In the genomic region with DNA sequence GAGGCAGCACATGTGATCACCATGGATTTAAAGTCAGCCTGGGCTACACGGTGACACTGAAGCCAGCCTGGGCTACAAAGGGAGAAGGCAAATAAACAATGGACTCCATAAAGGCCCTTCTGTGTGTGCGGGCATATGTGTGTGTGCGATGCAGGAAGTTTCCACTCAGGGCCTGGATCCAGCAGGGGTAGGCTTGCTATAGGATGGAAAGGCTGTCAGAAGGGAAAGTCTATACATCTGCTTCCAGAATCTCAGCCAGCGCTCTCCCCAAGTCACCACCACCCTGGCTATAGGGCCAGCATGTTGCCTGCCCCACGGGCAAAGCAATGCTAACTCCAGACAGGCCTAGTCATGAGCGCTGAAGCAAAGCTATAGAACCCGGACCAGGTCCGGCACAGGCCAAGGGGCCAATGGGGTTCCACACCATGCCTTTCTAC, we compare ENCODE assay signal across 14 mouse cellular contexts. TPM values are rescaled to one million over a fixed set of nuclear protein-coding genes. Genes with fewer than 3 reads are reported as not detected.
A peak's percentile ranks its signal among the peaks of the same experiment; 100 is the strongest.
DNase-seq lines count a peak whose midpoint lies in the region; ATAC-seq and TF ChIP-seq lines count a peak whose summit lies in the region.
"Had no signal": no experiment of that assay in that cellular context is flagged by ENCODE, and none has a peak within 500 bp of the region (broad histone marks: within the 10 kb centered on the region; RNA-seq: fewer than 3 reads in every experiment).

No protein-coding gene starts in this region.

- TF ChIP-seq CTCF in bone marrow macrophage, adult 2 months (IDR thresholded peaks at IDR 0.05; ENCODE audit: low read depth, low read length), result no peak
- no peak for TF ChIP-seq CTCF in liver, postnatal 0 days (IDR thresholded peaks at IDR 0.05; ENCODE audit: low read depth)

- no peak for TF ChIP-seq POLR2A in bone marrow macrophage, adult 2 months (IDR thresholded peaks at IDR 0.05; ENCODE audit: borderline replicate concordance, low read depth, low read length)

- no peak overlapping the region for H3K4me2 ChIP-seq in heart, embryonic 11.5 days
- no peak overlapping the region for H3K4me2 ChIP-seq in liver, embryonic 11.5 days
- no peak overlapping the region for H3K4me2 ChIP-seq in liver, postnatal 0 days (ENCODE audit: low read depth, low read length)
- H3K4me2 ChIP-seq: forebrain, embryonic 15.5 days; limb, embryonic 12.5 days had no signal

- peak overlapping the region; percentile 29 for H3K27ac ChIP-seq in heart, embryonic 11.5 days (ENCODE audit: low read depth, low read length)
- H3K27ac ChIP-seq in liver, embryonic 11.5 days (ENCODE audit: low read depth, low read length), result no peak overlapping the region
- peak overlapping the region; percentile 93 for H3K27ac ChIP-seq in bone marrow macrophage, adult 2 months (ENCODE audit: insufficient read depth, low read depth, low read length)
- peak overlapping the region; percentile 13 for H3K27ac ChIP-seq in liver, postnatal 0 days (ENCODE audit: low read depth)
- H3K27ac ChIP-seq: forebrain, embryonic 15.5 days had no signal

- intact Hi-C loops in heart, postnatal 25 days (cut with DNase I), result no loop called here

- H3K27me3 ChIP-seq in heart, embryonic 11.5 days (ENCODE audit: control insufficient read depth, insufficient read depth, low read length), result peaks cover 9% of the 10 kb centered on the region
- H3K27me3 ChIP-seq in liver, embryonic 11.5 days (replicated peaks; ENCODE audit: control insufficient read depth, insufficient read depth, low read length), result peaks cover 3% of the 10 kb centered on the region
- H3K27me3 ChIP-seq in liver, postnatal 0 days (ENCODE audit: insufficient read depth, low read length), result peaks cover 2% of the 10 kb centered on the region; the same call in 1 of the 2 replicates

- no peak for DNase-seq in heart, postnatal 25 days (ENCODE audit: low spot score)
- DNase-seq in liver, embryonic 11.5 days (ENCODE audit: low spot score), result no peak
- no peak for DNase-seq in liver
- no peak for DNase-seq in liver, postnatal 0 days
- DNase-seq in cerebellum, adult 9-10 months, result no peak
- DNase-seq in cerebellum, adult 8-10 months, result no peak
- DNase-seq: cerebellum, postnatal 14 days; gastrocnemius, postnatal 25 days; thymus, postnatal 25 days had no signal

- TF ChIP-seq EP300 in liver, postnatal 0 days (IDR thresholded peaks at IDR 0.05; ENCODE audit: low read depth), result no peak

- no peak for ATAC-seq in heart, embryonic 11.5 days (replicated peaks; ENCODE audit: insufficient number of reproducible peaks, low FRiP score, low TSS enrichment)
- 0 out of 2 replicates have a peak, but pooled peaks have one; percentile 18 for ATAC-seq in liver, embryonic 11.5 days (replicated peaks; ENCODE audit: low FRiP score)
- 0 out of 2 replicates have a peak, but pooled peaks have one; percentile 27 for ATAC-seq in liver, postnatal 0 days
- ATAC-seq: activated CD4-positive, CD25-positive, alpha-beta regulatory T cell, adult 4 months; forebrain, embryonic 15.5 days had no signal

- no peaks in the 10 kb centered on the region for H3K9me3 ChIP-seq in heart, embryonic 11.5 days (replicated peaks; ENCODE audit: control insufficient read depth, low read length)
- H3K9me3 ChIP-seq in liver, embryonic 11.5 days (ENCODE audit: control insufficient read depth, low read length), result no peaks in the 10 kb centered on the region
- no peaks in the 10 kb centered on the region for H3K9me3 ChIP-seq in liver, postnatal 0 days (ENCODE audit: low read length)
- H3K9me3 ChIP-seq: forebrain, embryonic 15.5 days; limb, embryonic 12.5 days had no signal

- no peaks in the 10 kb centered on the region for H3K4me1 ChIP-seq in heart, embryonic 11.5 days (ENCODE audit: control insufficient read depth, insufficient read depth, low read length)
- no peaks in the 10 kb centered on the region for H3K4me1 ChIP-seq in liver, embryonic 11.5 days (replicated peaks; ENCODE audit: control insufficient read depth, insufficient read depth, low read length)
- peaks cover 29% of the 10 kb centered on the region for H3K4me1 ChIP-seq in bone marrow macrophage, adult 2 months (ENCODE audit: control insufficient read depth, insufficient read depth, low read length)
- peaks cover 5% of the 10 kb centered on the region for H3K4me1 ChIP-seq in liver, postnatal 0 days (ENCODE audit: insufficient read depth)
- H3K4me1 ChIP-seq: forebrain, embryonic 15.5 days had no signal

- 80% methylated on average over 8 of the region's 8 CpGs for WGBS in heart, embryonic 11.5 days (ENCODE audit: insufficient replicate concordance)
- 67% methylated on average over 8 of the region's 8 CpGs for WGBS in liver, embryonic 11.5 days
- WGBS in liver, postnatal 0 days (ENCODE audit: insufficient replicate concordance), result 71% methylated on average over 8 of the region's 8 CpGs

- H3K9ac ChIP-seq in heart, embryonic 11.5 days (ENCODE audit: low read depth, low read length), result no peak overlapping the region
- H3K9ac ChIP-seq in liver, embryonic 11.5 days (ENCODE audit: low read depth, low read length), result no peak overlapping the region
- no peak overlapping the region for H3K9ac ChIP-seq in liver, postnatal 0 days (replicated peaks)
- H3K9ac ChIP-seq: forebrain, embryonic 15.5 days; limb, embryonic 12.5 days had no signal

- H3K36me3 ChIP-seq in heart, embryonic 11.5 days (ENCODE audit: control insufficient read depth, insufficient read depth, low read length), result no peaks in the 10 kb centered on the region
- H3K36me3 ChIP-seq in liver, embryonic 11.5 days (ENCODE audit: control insufficient read depth, insufficient read depth, low read length), result no peaks in the 10 kb centered on the region
- no peaks in the 10 kb centered on the region for H3K36me3 ChIP-seq in liver, postnatal 0 days (replicated peaks; ENCODE audit: insufficient read depth, low read length)
- H3K36me3 ChIP-seq: forebrain, embryonic 15.5 days; limb, embryonic 12.5 days had no signal

- H3K4me3 ChIP-seq in heart, embryonic 11.5 days (ENCODE audit: low read depth, low read length), result no peak overlapping the region
- H3K4me3 ChIP-seq in liver, embryonic 11.5 days (ENCODE audit: low read depth, low read length), result no peak overlapping the region
- no peak overlapping the region for H3K4me3 ChIP-seq in bone marrow macrophage, adult 2 months (ENCODE audit: insufficient read depth, low read length)
- H3K4me3 ChIP-seq in liver, postnatal 0 days (ENCODE audit: low read depth, low read length), result no peak overlapping the region
- H3K4me3 ChIP-seq: forebrain, embryonic 15.5 days; limb, embryonic 12.5 days had no signal

RNA-seq across cellular contexts. Expression of a gene that starts 6.3 kb away (rescaled TPM):
- polyA plus RNA-seq in heart, embryonic 11.5 days (2014; fragmentation: Nextera tagmentation; extraction: Ambion mirVana), result 0.11 and 0.30 TPM in 2 replicates
- total RNA-seq in heart, postnatal 25 days (2021), result 1 to 10 TPM; 1.2 to 1.5 TPM
- polyA plus RNA-seq in liver, embryonic 11.5 days (2014; fragmentation: Nextera tagmentation; extraction: Ambion mirVana), result 0.58 and 0.70 TPM in 2 replicates
- polyA plus RNA-seq in bone marrow macrophage, adult 2 months (2012; ENCODE audit: insufficient read depth, insufficient read length, missing spikeins), result 2.9 and 3.3 TPM in 2 replicates
- polyA plus RNA-seq in liver, postnatal 0 days (2015; fragmentation: Nextera tagmentation; extraction: Ambion mirVana), result 0.75 and 0.83 TPM in 2 replicates

RNA-seq across cellular contexts. Expression of a gene that starts 41.7 kb away (rescaled TPM):
- 0.50 and 0.56 TPM in 2 replicates for polyA plus RNA-seq in heart, embryonic 11.5 days (2014; fragmentation: Nextera tagmentation; extraction: Ambion mirVana)
- total RNA-seq in heart, postnatal 25 days (2021), result under 1 TPM; 0.18 to 0.45 TPM
- polyA plus RNA-seq in liver, embryonic 11.5 days (2014; fragmentation: Nextera tagmentation; extraction: Ambion mirVana), result 4.8 and 5.7 TPM in 2 replicates
- polyA plus RNA-seq in bone marrow macrophage, adult 2 months (2012; ENCODE audit: insufficient read depth, insufficient read length, missing spikeins), result 53.0 and 59.7 TPM in 2 replicates
- polyA plus RNA-seq in liver, postnatal 0 days (2015; fragmentation: Nextera tagmentation; extraction: Ambion mirVana), result 1.7 and 2.2 TPM in 2 replicates
